Mouse (Mus musculus) olfactory bulb, adult 2 months (tissue): ENCODE results near the gene Crip3. TPM values are rescaled to one million over a fixed set of nuclear protein-coding genes. Genes with fewer than 3 reads are reported as not detected.

Experiments used
- H3K27ac ChIP-seq: fragments of 200-500 bp; 2 replicates; pipeline ENCODE4 v1.5.1; 2012; ENCODE audit warnings: low read depth, low read length; ENCODE audit not compliant: insufficient read depth
- H3K4me1 ChIP-seq: fragments of 200-500 bp; 2 replicates; pipeline ENCODE4 v1.6.1; 2012; ENCODE audit warnings: low read length; ENCODE audit not compliant: control insufficient read depth, insufficient read depth
- H3K4me3 ChIP-seq: fragments of 200-500 bp; 2 replicates; pipeline ENCODE4 v1.5.1; 2012; ENCODE audit warnings: mild to moderate bottlenecking, low read depth, low read length, moderate library complexity; ENCODE audit not compliant: insufficient read depth
- CTCF ChIP-seq: fragments of 200-500 bp; IDR thresholded peaks from 2 replicates; pipeline ENCODE4 v1.5.1; 2012; ENCODE audit warnings: low read depth, mild to moderate bottlenecking, low read length, moderate library complexity; ENCODE audit not compliant: insufficient read depth
- POLR2A ChIP-seq: fragments of 200-500 bp; IDR thresholded peaks from 2 replicates; pipeline ENCODE4 v1.6.1; 2012; ENCODE audit warnings: mild to moderate bottlenecking, low read depth, low read length, moderate library complexity; ENCODE audit not compliant: insufficient read depth
- WGBS: fragments of 180-500 bp; shearing (Covaris S2); methylation state at CpG from one replicate; pipeline ENCODE4 v1.1.7; 2018; 5-methylcytosine and 5-hydroxymethylcytosine counted together
- polyA plus RNA-seq: library from polyadenylated mRNA; stranded (reverse); fragments of >200 nt; gene quantifications from 2 replicates; pipeline ENCODE4 v1.2.4, GENCODE M21; 2012; ENCODE audit warnings: low replicate concordance; ENCODE audit not compliant: missing spikeins, insufficient read depth, insufficient read length

Crip3 gene
- polyA plus RNA-seq, 1 experiment, result not detected

DNA sequence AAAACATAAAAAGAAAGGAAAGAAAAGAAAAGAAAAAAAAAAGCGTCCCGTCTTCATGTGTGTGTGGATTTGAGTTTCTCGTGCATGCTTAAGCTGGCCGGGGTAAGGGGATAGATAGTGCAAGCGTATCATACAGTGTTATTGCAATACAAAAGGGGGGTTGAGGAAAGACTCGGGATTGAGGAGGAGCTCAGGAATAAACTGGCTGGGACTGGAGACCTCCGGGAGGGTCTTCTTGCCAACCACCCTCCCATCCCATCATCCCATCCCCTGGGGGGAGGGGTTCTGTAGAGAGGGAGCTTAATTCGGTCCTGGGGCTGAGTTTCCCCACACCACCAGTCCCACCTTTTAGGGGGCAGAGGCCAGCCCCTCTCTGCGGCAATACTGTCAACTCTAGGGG is 25.8 kb downstream of the Crip3 start:
- Histone ChIP-seq H3K4me3 (peak overlapping the region; percentile 7; the same call in 1 of the 2 replicates), H3K27ac (no peak overlapping the region), H3K4me1 (peaks cover 25% of the 10 kb centered on the region)
- WGBS, result 7% methylated on average over 9 of the region's 9 CpGs
- TF ChIP-seq CTCF (no peak), POLR2A (no peak)

DNA sequence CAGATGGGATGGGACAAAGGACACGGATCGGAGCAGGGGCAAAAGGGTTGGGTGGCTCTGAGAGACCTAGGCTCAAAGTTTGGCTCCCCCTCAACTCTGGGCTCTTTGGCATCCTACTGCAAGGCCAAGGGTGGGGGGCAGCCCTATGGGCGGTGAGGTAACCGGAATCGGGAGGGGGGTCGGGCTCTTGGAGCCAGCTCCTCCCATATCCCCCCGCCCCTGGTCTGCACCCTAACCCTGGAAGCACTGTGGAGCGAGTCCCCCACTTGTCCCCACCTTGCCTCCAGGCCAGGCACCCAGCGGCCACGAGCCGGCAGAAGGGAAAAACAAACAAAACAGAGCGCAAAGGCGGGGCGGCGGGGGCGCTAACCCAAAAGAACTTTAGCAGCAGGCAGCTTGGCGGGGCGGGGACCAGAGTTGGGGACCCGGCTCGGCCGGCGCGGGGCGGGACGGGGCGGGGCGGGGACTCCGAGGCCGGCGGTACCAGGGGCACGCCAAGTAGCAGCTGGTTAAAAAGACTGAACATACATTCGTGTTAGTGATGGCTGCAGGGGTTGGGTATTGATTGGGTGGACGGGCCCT is 26.5 kb downstream of the Crip3 start:
- H3K27ac ChIP-seq, result no peak overlapping the region
- TF ChIP-seq POLR2A (no peak), CTCF (no peak)

GRCm38 (mm10) chr17:46457791-46458190 is 29.1 kb downstream of the Crip3 start:
- 42% methylated on average over 10 of the region's 10 CpGs for WGBS
- H3K27ac ChIP-seq, result no peak overlapping the region
- no peak overlapping the region for H3K4me3 ChIP-seq
- no peak for TF ChIP-seq CTCF
- no peak for TF ChIP-seq POLR2A
- peaks cover 36% of the 10 kb centered on the region for H3K4me1 ChIP-seq

More for the DNA sequence above, 26.5 kb downstream of the Crip3 start:
- peak overlapping the region; percentile 9; the same call in 1 of the 2 replicates for H3K4me3 ChIP-seq
- 3% methylated on average over 33 of the region's 33 CpGs for WGBS
- H3K4me1 ChIP-seq, result peaks cover 26% of the 10 kb centered on the region

- WGBS, result 59% methylated on average over 3 of the region's 3 CpGs
- no peak overlapping the region for H3K4me3 ChIP-seq
- H3K4me1 ChIP-seq, result peaks cover 36% of the 10 kb centered on the region
- TF ChIP-seq POLR2A (no peak), CTCF (no peak)
- H3K27ac ChIP-seq, result no peak overlapping the region
Observed at GRCm38 (mm10) chr17:46458439-46458838, 29.7 kb downstream of the Crip3 start.

DNA sequence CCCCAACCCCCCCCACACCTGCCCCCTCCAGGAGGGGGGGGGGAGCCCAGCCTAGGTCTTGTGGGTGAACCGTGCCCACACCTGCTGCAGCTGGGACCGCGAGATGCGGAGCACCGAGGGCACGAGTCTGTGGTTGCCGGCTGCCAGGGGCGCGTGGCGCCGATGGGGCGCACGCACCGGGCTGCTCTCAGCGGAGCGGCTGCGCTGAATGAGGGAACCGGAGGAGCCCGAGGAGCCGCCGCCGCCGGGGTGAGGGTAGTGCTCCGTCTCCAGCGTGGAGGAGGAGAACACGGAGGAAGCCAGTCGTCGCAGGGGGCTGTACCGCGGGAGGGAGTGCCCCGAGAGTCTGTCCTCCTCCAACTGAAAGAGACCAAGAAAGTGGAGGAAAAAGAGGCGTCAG is 31.9 kb downstream of the Crip3 start:
- H3K27ac ChIP-seq, result no peak overlapping the region
- 19% methylated on average over 32 of the region's 32 CpGs for WGBS
- H3K4me1 ChIP-seq, result peaks cover 20% of the 10 kb centered on the region
- TF ChIP-seq POLR2A, result no peak
- H3K4me3 ChIP-seq, result 0 out of 2 replicates have a peak overlapping the region, but pooled peaks have one; percentile 3

- H3K4me3 ChIP-seq, result no peak overlapping the region
- peaks cover 14% of the 10 kb centered on the region for H3K4me1 ChIP-seq
- TF ChIP-seq POLR2A (no peak), CTCF (no peak)
- 54% methylated on average over 8 of the region's 8 CpGs for WGBS
- no peak overlapping the region for H3K27ac ChIP-seq
Observed at GRCm38 (mm10) chr17:46461347-46461746, 32.6 kb downstream of the Crip3 start.

DNA sequence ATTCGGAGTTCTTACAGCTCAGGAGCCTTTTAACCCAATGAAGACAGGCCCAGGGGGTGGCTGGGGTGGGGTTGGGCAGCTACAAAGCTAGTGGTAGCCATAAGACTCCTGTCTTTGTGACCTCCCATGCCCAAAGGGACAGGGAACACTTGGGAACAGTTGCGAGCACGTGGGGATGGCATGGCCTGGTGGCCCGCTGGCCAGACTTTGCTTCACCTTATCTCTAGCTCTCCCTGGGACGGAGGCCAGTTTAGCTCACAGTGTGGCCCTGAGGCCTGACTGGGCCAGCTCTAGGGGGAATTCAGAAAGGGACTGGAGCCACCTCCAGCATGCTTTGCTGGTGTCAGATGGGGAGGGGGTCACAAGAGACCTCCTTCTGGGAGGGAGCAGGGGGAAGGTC is 33.5 kb downstream of the Crip3 start:
- Histone ChIP-seq H3K27ac (no peak overlapping the region), H3K4me1 (peaks cover 14% of the 10 kb centered on the region), H3K4me3 (no peak overlapping the region)
- 92% methylated on average over 5 of the region's 5 CpGs for WGBS
- TF ChIP-seq CTCF, result no peak
- no peak for TF ChIP-seq POLR2A

GRCm38 (mm10) chr17:46467830-46468229 is 39.1 kb downstream of the Crip3 start:
- 80% methylated on average over 9 of the region's 9 CpGs for WGBS
- Histone ChIP-seq H3K4me1 (peaks cover 3% of the 10 kb centered on the region; the same call in 1 of the 2 replicates), H3K27ac (no peak overlapping the region), H3K4me3 (no peak overlapping the region)
- TF ChIP-seq CTCF, result no peak
- TF ChIP-seq POLR2A, result no peak

GRCm38 (mm10) chr17:46476601-46477000 is 47.9 kb downstream of the Crip3 start:
- 84% methylated on average over 8 of the region's 8 CpGs for WGBS
- no peak for TF ChIP-seq CTCF
- no peak for TF ChIP-seq POLR2A
- H3K4me1 ChIP-seq, result no peaks in the 10 kb centered on the region
- H3K4me3 ChIP-seq, result no peak overlapping the region
- no peak overlapping the region for H3K27ac ChIP-seq

DNA sequence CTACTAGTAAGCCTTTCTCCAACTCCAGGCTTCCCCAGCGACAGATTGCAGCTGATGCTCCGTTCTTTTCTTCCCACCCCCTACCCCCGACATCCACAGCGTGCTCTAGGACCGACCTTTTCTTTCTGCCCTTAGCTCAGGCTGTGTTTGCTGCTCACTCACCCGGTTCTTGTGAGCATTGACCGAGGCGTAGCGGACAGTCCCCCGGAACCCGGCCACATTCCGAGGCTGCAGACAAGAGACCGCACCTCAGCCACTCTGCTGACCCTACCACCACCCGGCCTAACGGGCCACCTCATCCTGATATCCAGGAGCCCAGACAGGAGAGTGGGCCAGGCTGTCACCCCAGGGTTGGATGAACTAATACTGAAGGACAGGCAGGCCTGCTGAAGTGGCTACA is 48.6 kb downstream of the Crip3 start:
- Histone ChIP-seq H3K27ac (no peak overlapping the region), H3K4me1 (no peaks in the 10 kb centered on the region), H3K4me3 (no peak overlapping the region)
- no peak for TF ChIP-seq POLR2A
- TF ChIP-seq CTCF, result no peak
- 93% methylated on average over 15 of the region's 15 CpGs for WGBS

Other genes with a start within 250 kb of the Crip3 start
- gene Polh, start 226.3 kb upstream of the Crip3 start, polyA plus RNA-seq, result not detected in 2 replicates
- 150 TPM in 1 of 2 replicates, not detected in the other for gene Xpo5, start 226.1 kb upstream of the Crip3 start, polyA plus RNA-seq
- not detected in 2 replicates for gene Polr1c, start 180.9 kb upstream of the Crip3 start, polyA plus RNA-seq
- gene Yipf3, start 180.8 kb upstream of the Crip3 start, polyA plus RNA-seq, result not detected in 2 replicates
- gene Lrrc73, start 175.4 kb upstream of the Crip3 start, polyA plus RNA-seq, result not detected in 2 replicates
- gene Tjap1, start 145.9 kb upstream of the Crip3 start, polyA plus RNA-seq, result not detected in 2 replicates
- gene Dlk2, start 131.5 kb upstream of the Crip3 start, polyA plus RNA-seq, result not detected in 2 replicates
- gene Abcc10, start 100.6 kb upstream of the Crip3 start, polyA plus RNA-seq, result not detected in 2 replicates
- not detected in 2 replicates for gene Zfp318, start 45.2 kb upstream of the Crip3 start, polyA plus RNA-seq
- gene Slc22a7, start 9.5 kb downstream of the Crip3 start, polyA plus RNA-seq, result not detected in 2 replicates
- not detected in 2 replicates for gene Ttbk1, start 58.7 kb downstream of the Crip3 start, polyA plus RNA-seq
- not detected in 2 replicates for gene Dnph1, start 67.8 kb downstream of the Crip3 start, polyA plus RNA-seq
- not detected in 2 replicates for gene Cul9, start 117.5 kb downstream of the Crip3 start, polyA plus RNA-seq
- not detected in 2 replicates for gene Srf, start 127.2 kb downstream of the Crip3 start, polyA plus RNA-seq
- gene Ptk7, start 200.6 kb downstream of the Crip3 start, polyA plus RNA-seq, result not detected in 2 replicates
- not detected in 2 replicates for gene Klc4, start 217.1 kb downstream of the Crip3 start, polyA plus RNA-seq
- gene Mrpl2, start 217.3 kb downstream of the Crip3 start, polyA plus RNA-seq, result not detected in 2 replicates
- gene Cul7, start 221.4 kb downstream of the Crip3 start, polyA plus RNA-seq, result not detected in 2 replicates
- gene Rrp36, start 245.4 kb downstream of the Crip3 start, polyA plus RNA-seq, result not detected in 2 replicates
- gene Mea1, start 249.9 kb downstream of the Crip3 start, polyA plus RNA-seq, result not detected in 2 replicates